Mouse (Mus musculus): ENCODE measurements at regions not wholly inside any gene's neighbourhood (a gene's known extent, or its start where the extent isn't known, plus 50 kb on each side); places are given as distances from the start of the nearest gene placed in this dataset.
A peak's percentile ranks its signal among the peaks of the same experiment; 100 is the strongest.

DNA sequence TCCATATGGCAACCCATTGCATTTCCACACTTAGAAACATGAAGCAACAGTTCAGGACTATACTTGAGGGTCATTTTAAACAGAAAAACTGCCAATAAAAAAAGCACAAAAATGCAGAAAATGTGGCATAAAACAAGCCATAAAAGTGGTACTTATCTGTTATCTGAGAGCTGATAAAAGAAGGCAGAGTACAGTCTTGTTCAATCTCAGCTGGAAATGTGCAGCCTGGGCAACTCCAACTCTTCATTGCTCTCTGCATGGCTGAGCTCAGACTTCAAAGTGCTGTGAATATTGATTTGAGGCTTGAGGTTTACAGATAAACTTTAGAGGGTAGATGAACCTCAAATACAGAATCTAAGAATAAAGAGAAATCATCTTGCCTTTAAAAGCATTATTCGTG, 151.1 kb upstream of the Lrrn1 start:
- no peak overlapping the region for H3K4me3 ChIP-seq (ENCODE audit: low read depth, low read length)
- ATAC-seq, result no peak

GRCm38 (mm10) chr6:107380621-107381020, 148.9 kb upstream of the Lrrn1 start:
- ATAC-seq, result no peak
- Histone ChIP-seq H3K9ac (replicated peaks; ENCODE audit: low read depth) (no peak overlapping the region), H3K4me1 (ENCODE audit: insufficient read depth, low read depth, low read length) (no peaks in the 10 kb centered on the region), H3K4me3 (ENCODE audit: low read depth, low read length) (no peak overlapping the region), H3K36me3 (ENCODE audit: insufficient read depth, low read length) (no peaks in the 10 kb centered on the region), H3K27me3 (replicated peaks; ENCODE audit: insufficient read depth, low read length) (no peaks in the 10 kb centered on the region), H3K27ac (ENCODE audit: low read length) (no peak overlapping the region), H3K4me2 (replicated peaks; ENCODE audit: low read depth, low read length) (no peak overlapping the region), H3K9me3 (ENCODE audit: low read length) (no peaks in the 10 kb centered on the region)
- 70% methylated on average over 1 of the region's 1 CpGs for WGBS
- no peak for DNase-seq (ENCODE audit: low spot score)
- TF ChIP-seq CTCF (IDR thresholded peaks at IDR 0.05) (no peak), EP300 (IDR thresholded peaks at IDR 0.05) (no peak)

More for the DNA sequence above, 151.1 kb upstream of the Lrrn1 start:
- Histone ChIP-seq H3K9me3 (ENCODE audit: low read length) (no peaks in the 10 kb centered on the region), H3K36me3 (ENCODE audit: insufficient read depth, low read length) (no peaks in the 10 kb centered on the region), H3K9ac (replicated peaks; ENCODE audit: low read depth) (no peak overlapping the region), H3K27me3 (replicated peaks; ENCODE audit: insufficient read depth, low read length) (no peaks in the 10 kb centered on the region), H3K4me1 (ENCODE audit: insufficient read depth, low read depth, low read length) (no peaks in the 10 kb centered on the region), H3K4me2 (replicated peaks; ENCODE audit: low read depth, low read length) (no peak overlapping the region), H3K27ac (ENCODE audit: low read length) (no peak overlapping the region)
- no peak for DNase-seq (ENCODE audit: low spot score)
- TF ChIP-seq CTCF (IDR thresholded peaks at IDR 0.05) (no peak), EP300 (IDR thresholded peaks at IDR 0.05) (no peak)
- WGBS, result 78% methylated on average over 1 of the region's 1 CpGs

DNA sequence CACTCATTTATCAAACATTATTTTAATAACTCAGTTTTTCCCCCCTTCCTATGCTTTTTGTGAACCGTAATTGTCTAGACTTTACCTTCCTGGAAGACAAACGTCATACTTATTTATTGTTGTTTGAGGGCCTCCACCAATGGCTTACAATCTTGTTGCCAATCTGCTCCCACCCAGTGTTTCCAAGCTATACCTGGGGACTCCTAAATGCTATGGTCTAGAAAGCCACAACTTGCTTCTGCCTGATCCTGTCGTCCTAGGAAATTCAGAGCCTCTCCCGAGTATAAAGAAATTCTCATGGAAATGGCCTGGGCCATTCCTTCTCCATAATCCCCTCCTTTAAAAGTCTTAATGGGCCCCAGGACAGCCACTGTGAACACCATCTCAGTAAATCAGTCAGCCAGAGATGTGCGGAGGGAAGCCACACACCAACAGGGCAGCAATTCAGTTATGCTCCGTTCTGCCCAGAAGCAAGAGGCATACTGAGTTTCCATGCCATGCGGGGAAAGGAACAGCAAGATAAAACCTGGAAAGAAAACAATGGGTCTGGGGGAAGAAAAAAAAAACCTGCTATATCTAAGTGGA, 143.4 kb upstream of the Lrrn1 start:
- no peak for ATAC-seq
- no peak overlapping the region for H3K9ac ChIP-seq (replicated peaks; ENCODE audit: low read depth)
- 73% methylated on average over 7 of the region's 7 CpGs for WGBS
- no peaks in the 10 kb centered on the region for H3K27me3 ChIP-seq (replicated peaks; ENCODE audit: insufficient read depth, low read length)
- no peaks in the 10 kb centered on the region for H3K4me1 ChIP-seq (ENCODE audit: insufficient read depth, low read depth, low read length)
- no peak overlapping the region for H3K27ac ChIP-seq (ENCODE audit: low read length)
- H3K4me3 ChIP-seq (ENCODE audit: low read depth, low read length), result no peak overlapping the region
- no peak overlapping the region for H3K4me2 ChIP-seq (replicated peaks; ENCODE audit: low read depth, low read length)
- DNase-seq (ENCODE audit: low spot score), result no peak
- no peaks in the 10 kb centered on the region for H3K36me3 ChIP-seq (ENCODE audit: insufficient read depth, low read length)
- TF ChIP-seq CTCF (IDR thresholded peaks at IDR 0.05), result no peak
- TF ChIP-seq EP300 (IDR thresholded peaks at IDR 0.05), result no peak
- H3K9me3 ChIP-seq (ENCODE audit: low read length), result no peaks in the 10 kb centered on the region

- Histone ChIP-seq H3K4me2 (replicated peaks; ENCODE audit: low read depth, low read length) (no peak overlapping the region), H3K27ac (ENCODE audit: low read length) (no peak overlapping the region), H3K36me3 (ENCODE audit: insufficient read depth, low read length) (no peaks in the 10 kb centered on the region), H3K4me3 (ENCODE audit: low read depth, low read length) (no peak overlapping the region), H3K9me3 (ENCODE audit: low read length) (no peaks in the 10 kb centered on the region), H3K4me1 (ENCODE audit: insufficient read depth, low read depth, low read length) (no peaks in the 10 kb centered on the region), H3K27me3 (replicated peaks; ENCODE audit: insufficient read depth, low read length) (no peaks in the 10 kb centered on the region), H3K9ac (replicated peaks; ENCODE audit: low read depth) (no peak overlapping the region)
- DNase-seq (ENCODE audit: low spot score) (no peak), ATAC-seq (no peak)
- WGBS, result 34% methylated on average over 3 of the region's 3 CpGs
- TF ChIP-seq EP300 (IDR thresholded peaks at IDR 0.05) (no peak), CTCF (IDR thresholded peaks at IDR 0.05) (no peak)
Observed at GRCm38 (mm10) chr6:107389892-107390291, 139.7 kb upstream of the Lrrn1 start.

DNA sequence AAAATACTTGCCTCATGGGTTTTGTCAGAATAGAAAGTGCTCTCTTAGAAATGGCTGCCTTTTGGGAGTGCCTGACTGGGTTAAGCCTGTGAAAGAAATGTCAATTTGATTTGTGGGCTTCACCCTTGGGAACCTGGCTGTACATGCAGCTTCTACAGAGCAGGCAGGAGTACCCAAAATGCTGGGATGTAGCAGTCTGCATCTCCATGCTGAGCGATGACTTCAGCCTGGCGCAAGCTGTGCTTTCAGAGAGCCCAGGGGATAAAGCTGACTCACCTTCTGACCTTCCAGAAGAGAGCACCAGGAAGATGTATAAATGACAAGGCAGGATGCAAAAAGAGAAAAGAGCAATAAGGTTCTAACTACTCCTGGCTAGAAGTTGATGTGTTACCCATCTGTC, 135.0 kb upstream of the Lrrn1 start:
- Histone ChIP-seq H3K9me3 (ENCODE audit: low read length) (no peaks in the 10 kb centered on the region), H3K4me2 (replicated peaks; ENCODE audit: low read depth, low read length) (no peak overlapping the region), H3K4me3 (ENCODE audit: low read depth, low read length) (no peak overlapping the region), H3K27me3 (replicated peaks; ENCODE audit: insufficient read depth, low read length) (no peaks in the 10 kb centered on the region), H3K9ac (replicated peaks; ENCODE audit: low read depth) (no peak overlapping the region), H3K36me3 (ENCODE audit: insufficient read depth, low read length) (no peaks in the 10 kb centered on the region), H3K4me1 (ENCODE audit: insufficient read depth, low read depth, low read length) (no peaks in the 10 kb centered on the region), H3K27ac (ENCODE audit: low read length) (no peak overlapping the region)
- WGBS, result 81% methylated on average over 2 of the region's 2 CpGs
- no peak for ATAC-seq
- TF ChIP-seq EP300 (IDR thresholded peaks at IDR 0.05) (no peak), CTCF (IDR thresholded peaks at IDR 0.05) (no peak)
- DNase-seq (ENCODE audit: low spot score), result no peak

DNA sequence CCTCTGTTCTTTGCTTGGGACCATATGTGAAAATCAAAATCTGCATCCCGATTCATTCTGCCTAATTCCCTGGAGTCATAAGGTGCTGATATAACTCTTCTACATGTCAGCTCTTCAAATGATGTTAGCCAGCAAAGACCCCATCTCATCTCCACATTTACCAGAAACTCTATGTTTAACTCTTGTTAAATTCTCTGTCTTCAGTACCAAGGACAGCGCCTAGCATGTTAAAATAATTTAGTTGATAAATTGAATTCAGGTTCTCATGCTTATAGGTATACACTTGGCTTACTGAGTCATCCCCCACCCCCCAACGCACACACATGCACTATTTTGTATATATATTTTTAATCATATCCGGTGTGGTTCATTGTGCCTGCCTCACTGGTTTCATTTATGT, 113.8 kb upstream of the Lrrn1 start:
- Histone ChIP-seq H3K27ac (ENCODE audit: low read length) (no peak overlapping the region), H3K4me3 (ENCODE audit: low read depth, low read length) (no peak overlapping the region), H3K4me2 (replicated peaks; ENCODE audit: low read depth, low read length) (no peak overlapping the region), H3K27me3 (replicated peaks; ENCODE audit: insufficient read depth, low read length) (no peaks in the 10 kb centered on the region), H3K36me3 (ENCODE audit: insufficient read depth, low read length) (no peaks in the 10 kb centered on the region), H3K4me1 (ENCODE audit: insufficient read depth, low read depth, low read length) (no peaks in the 10 kb centered on the region), H3K9ac (replicated peaks; ENCODE audit: low read depth) (no peak overlapping the region), H3K9me3 (ENCODE audit: low read length) (no peaks in the 10 kb centered on the region)
- no peak for TF ChIP-seq EP300 (IDR thresholded peaks at IDR 0.05)
- no peak for ATAC-seq
- 72% methylated on average over 4 of the region's 4 CpGs for WGBS
- DNase-seq (ENCODE audit: low spot score), result peak; percentile 5

- ATAC-seq (no peak), DNase-seq (ENCODE audit: low spot score) (no peak)
- Histone ChIP-seq H3K27me3 (replicated peaks; ENCODE audit: insufficient read depth, low read length) (no peaks in the 10 kb centered on the region), H3K9me3 (ENCODE audit: low read length) (no peaks in the 10 kb centered on the region), H3K27ac (ENCODE audit: low read length) (no peak overlapping the region), H3K9ac (replicated peaks; ENCODE audit: low read depth) (no peak overlapping the region), H3K36me3 (ENCODE audit: insufficient read depth, low read length) (no peaks in the 10 kb centered on the region), H3K4me2 (replicated peaks; ENCODE audit: low read depth, low read length) (no peak overlapping the region), H3K4me1 (ENCODE audit: insufficient read depth, low read depth, low read length) (no peaks in the 10 kb centered on the region), H3K4me3 (ENCODE audit: low read depth, low read length) (no peak overlapping the region)
- TF ChIP-seq CTCF (IDR thresholded peaks at IDR 0.05), result no peak
- no peak for TF ChIP-seq EP300 (IDR thresholded peaks at IDR 0.05)
- WGBS, result 45% methylated on average over 3 of the region's 3 CpGs
Observed at GRCm38 (mm10) chr6:107422091-107422490, 107.5 kb upstream of the Lrrn1 start.
